21 mouse cellular contexts compared by ENCODE assay signal in genomic region chr10:71180057-71180456, GRCm38 (mm10). TPM values are rescaled to one million over a fixed set of nuclear protein-coding genes. Genes with fewer than 3 reads are reported as not detected.
DNase-seq lines count a peak whose midpoint lies in the region; ATAC-seq and TF ChIP-seq lines count a peak whose summit lies in the region.
"Had no signal": no experiment of that assay in that cellular context is flagged by ENCODE, and none has a peak within 500 bp of the region (broad histone marks: within the 10 kb centered on the region; RNA-seq: fewer than 3 reads in every experiment).

No protein-coding gene starts in this region.

- H3K9me3 ChIP-seq in intestine, postnatal 0 days (ENCODE audit: control insufficient read depth), result no peaks in the 10 kb centered on the region
- H3K9me3 ChIP-seq in intestine, embryonic 15.5 days, result no peaks in the 10 kb centered on the region
- H3K9me3 ChIP-seq in lung, postnatal 0 days (ENCODE audit: low read length), result no peaks in the 10 kb centered on the region
- H3K9me3 ChIP-seq in MEL (replicated peaks; ENCODE audit: insufficient read depth, low read length), result no peaks in the 10 kb centered on the region
- H3K9me3 ChIP-seq: embryonic facial prominence, embryonic 13.5 days; hindbrain, embryonic 15.5 days; liver, embryonic 15.5 days; midbrain, embryonic 10.5 days; neural tube, embryonic 15.5 days had no signal

- no peak for ATAC-seq in intestine, postnatal 0 days
- ATAC-seq in intestine, embryonic 15.5 days, result no peak
- ATAC-seq in lung, postnatal 0 days, result no peak
- ATAC-seq: activated CD4-positive, CD25-positive, alpha-beta regulatory T cell, adult 4 months had no signal

- no peak for TF ChIP-seq EP300 in lung, postnatal 0 days (IDR thresholded peaks at IDR 0.05)
- TF ChIP-seq EP300 in MEL (IDR thresholded peaks at IDR 0.05; ENCODE audit: low read depth in 1 of 2, low read length in 2 of 2), result no peak

- TF ChIP-seq POLR2A in lung, adult 2 months (IDR thresholded peaks at IDR 0.05; ENCODE audit: borderline replicate concordance, extremely low read depth, low read depth, low read length), result no peak
- TF ChIP-seq POLR2A in MEL (IDR thresholded peaks at IDR 0.05; ENCODE audit: control insufficient read depth in 1 of 2, insufficient read depth in 1 of 2, low read depth in 1 of 2, low read length in 2 of 2, poor library complexity in 1 of 2), result no peak
- TF ChIP-seq POLR2A in brain, embryonic 14.5 days (IDR thresholded peaks at IDR 0.05; ENCODE audit: borderline replicate concordance, extremely low read depth, insufficient read depth, insufficient read length, poor library complexity, severe bottlenecking), result no peak

- peak; percentile 39 for TF ChIP-seq CTCF in intestine, postnatal 0 days (IDR thresholded peaks at IDR 0.05; ENCODE audit: low read depth)
- TF ChIP-seq CTCF in lung, postnatal 0 days (IDR thresholded peaks at IDR 0.05), result 0 out of 2 replicates have a peak, but pooled peaks have one; percentile 8
- no peak for TF ChIP-seq CTCF in lung, adult 2 months (IDR thresholded peaks at IDR 0.05; ENCODE audit: insufficient read depth, low read length)
- TF ChIP-seq CTCF in MEL (IDR thresholded peaks at IDR 0.05 in 2 of 3, conservative IDR thresholded peaks at IDR 0.05 in 1 of 3; ENCODE audit: control insufficient read depth in 1 of 3, insufficient read depth in 1 of 3, low read depth in 2 of 3, low read length in 3 of 3, poor library complexity in 1 of 3, severe bottlenecking in 1 of 3), result peak in 2 of 3 experiments; percentile 13 to 30; a peak in 3 of 6 replicates
- peak; percentile 15; the same call in 1 of the 2 replicates for TF ChIP-seq CTCF in brain, embryonic 14.5 days (IDR thresholded peaks at IDR 0.05; ENCODE audit: borderline replicate concordance, extremely low read depth, insufficient read depth, insufficient read length)

- H3K4me3 ChIP-seq in intestine, postnatal 0 days (ENCODE audit: low read depth, low read length), result no peak overlapping the region
- H3K4me3 ChIP-seq in intestine, embryonic 15.5 days (replicated peaks), result no peak overlapping the region
- no peak overlapping the region for H3K4me3 ChIP-seq in lung, postnatal 0 days (ENCODE audit: low read depth, low read length)
- H3K4me3 ChIP-seq in lung, adult 2 months (replicated peaks; ENCODE audit: extremely low read depth, low read depth, low read length), result no peak overlapping the region
- no peak overlapping the region for H3K4me3 ChIP-seq in MEL (ENCODE audit: control insufficient read depth in 1 of 2, insufficient read depth in 1 of 2, low read depth in 2 of 2, low read length in 2 of 2)
- H3K4me3 ChIP-seq: embryonic facial prominence, embryonic 13.5 days; hindbrain, embryonic 15.5 days; liver, embryonic 15.5 days; midbrain, embryonic 10.5 days; myocyte; neural tube, embryonic 15.5 days had no signal

- no peaks in the 10 kb centered on the region for H3K27me3 ChIP-seq in intestine, postnatal 0 days (replicated peaks; ENCODE audit: control insufficient read depth, insufficient read depth, low read length)
- H3K27me3 ChIP-seq in intestine, embryonic 15.5 days (replicated peaks), result no peaks in the 10 kb centered on the region
- no peaks in the 10 kb centered on the region for H3K27me3 ChIP-seq in lung, postnatal 0 days (replicated peaks; ENCODE audit: insufficient read depth, low read length)
- no peaks in the 10 kb centered on the region for H3K27me3 ChIP-seq in MEL (ENCODE audit: control insufficient read depth in 1 of 2, insufficient read depth in 2 of 2, low read length in 2 of 2)
- H3K27me3 ChIP-seq: embryonic facial prominence, embryonic 13.5 days; hindbrain, embryonic 15.5 days; liver, embryonic 15.5 days; neural tube, embryonic 15.5 days had no signal

- H3K79me2 ChIP-seq in MEL (ENCODE audit: control insufficient read depth, insufficient read depth, low read length, poor library complexity), result no peaks in the 10 kb centered on the region

- H3K4me2 ChIP-seq in intestine, postnatal 0 days (replicated peaks; ENCODE audit: low read depth), result no peak overlapping the region
- no peak overlapping the region for H3K4me2 ChIP-seq in intestine, embryonic 15.5 days (replicated peaks)
- H3K4me2 ChIP-seq in lung, postnatal 0 days (replicated peaks; ENCODE audit: low read depth, low read length), result no peak overlapping the region
- H3K4me2 ChIP-seq: embryonic facial prominence, embryonic 13.5 days; heart, embryonic 11.5 days; hindbrain, embryonic 15.5 days; liver, embryonic 15.5 days; neural tube, embryonic 15.5 days had no signal

- WGBS in intestine, postnatal 0 days, result 73% methylated on average over 2 of the region's 2 CpGs
- WGBS in intestine, embryonic 15.5 days, result 79% methylated on average over 2 of the region's 2 CpGs
- WGBS in lung, postnatal 0 days, result 67% methylated on average over 2 of the region's 2 CpGs
- WGBS in lung, adult 2 months, result 80% methylated on average over 2 of the region's 2 CpGs

- H3K9ac ChIP-seq in intestine, postnatal 0 days (ENCODE audit: low read depth, low read length), result no peak overlapping the region
- no peak overlapping the region for H3K9ac ChIP-seq in intestine, embryonic 15.5 days
- H3K9ac ChIP-seq in lung, postnatal 0 days (replicated peaks; ENCODE audit: low read depth), result no peak overlapping the region
- no peak overlapping the region for H3K9ac ChIP-seq in MEL (ENCODE audit: control insufficient read depth, low read depth, low read length, poor library complexity, severe bottlenecking)
- H3K9ac ChIP-seq: embryonic facial prominence, embryonic 13.5 days; hindbrain, embryonic 15.5 days; liver, embryonic 15.5 days; neural tube, embryonic 15.5 days had no signal

- no peaks in the 10 kb centered on the region for H3K4me1 ChIP-seq in intestine, postnatal 0 days (replicated peaks; ENCODE audit: control insufficient read depth, insufficient read depth, low read length)
- no peaks in the 10 kb centered on the region for H3K4me1 ChIP-seq in intestine, embryonic 15.5 days (replicated peaks)
- H3K4me1 ChIP-seq in lung, postnatal 0 days (ENCODE audit: insufficient read depth, low read depth, low read length), result no peaks in the 10 kb centered on the region
- no peaks in the 10 kb centered on the region for H3K4me1 ChIP-seq in lung, adult 2 months (ENCODE audit: control insufficient read depth, insufficient read depth, low read length)
- H3K4me1 ChIP-seq in MEL (ENCODE audit: control insufficient read depth in 1 of 2, insufficient read depth in 2 of 2, low read length in 2 of 2), result no peaks in the 10 kb centered on the region
- H3K4me1 ChIP-seq: hindbrain, embryonic 15.5 days; liver, embryonic 15.5 days; midbrain, embryonic 10.5 days; neural tube, embryonic 15.5 days had no signal

- no peak overlapping the region for H3K27ac ChIP-seq in intestine, postnatal 0 days (ENCODE audit: low read depth, low read length)
- H3K27ac ChIP-seq in intestine, embryonic 15.5 days, result no peak overlapping the region
- H3K27ac ChIP-seq in lung, postnatal 0 days (ENCODE audit: low read length), result no peak overlapping the region
- no peak overlapping the region for H3K27ac ChIP-seq in MEL (ENCODE audit: control insufficient read depth, low read depth, low read length)
- H3K27ac ChIP-seq: embryonic facial prominence, embryonic 13.5 days; hindbrain, embryonic 15.5 days; liver, embryonic 15.5 days; midbrain, embryonic 10.5 days; neural tube, embryonic 15.5 days had no signal

- H3K36me3 ChIP-seq in intestine, postnatal 0 days (ENCODE audit: control insufficient read depth, insufficient read depth), result no peaks in the 10 kb centered on the region
- H3K36me3 ChIP-seq in intestine, embryonic 15.5 days, result no peaks in the 10 kb centered on the region
- no peaks in the 10 kb centered on the region for H3K36me3 ChIP-seq in lung, postnatal 0 days (ENCODE audit: insufficient read depth, low read length)
- H3K36me3 ChIP-seq in MEL (ENCODE audit: control insufficient read depth in 1 of 2, insufficient read depth in 2 of 2, low read length in 2 of 2), result 0 out of 4 replicates have a peak, but pooled peaks cover 0 to 2% of the 10 kb centered on the region in 2 experiments
- H3K36me3 ChIP-seq: embryonic facial prominence, embryonic 13.5 days; hindbrain, embryonic 15.5 days; liver, embryonic 15.5 days; midbrain, embryonic 10.5 days; neural tube, embryonic 15.5 days had no signal

- DNase-seq in lung, postnatal 0 days (ENCODE audit: low spot score), result no peak
- DNase-seq in lung, adult 2 months, result no peak
- DNase-seq in MEL (ENCODE audit: low read depth, low spot score), result peak; percentile 2
- no peak for DNase-seq in brain, embryonic 14.5 days (ENCODE audit: low read depth)
- no peak for DNase-seq in right cerebral cortex, postnatal 10 days (ENCODE audit: low spot score in 2 of 2)
- DNase-seq: adrenal gland, postnatal 14 days; cerebellum, adult 8-10 months; kidney, adult 8-10 months; left cerebral cortex, postnatal 4 days; lung, postnatal 4 days; right cerebral cortex, postnatal 4 days had no signal

- TF ChIP-seq RAD21 in MEL (IDR thresholded peaks at IDR 0.05; ENCODE audit: low read depth, low read length), result no peak

TF ChIP-seq in MEL, 35 proteins besides CTCF, POLR2A, EP300 and RAD21:
- TF ChIP-seq BHLHE40 (IDR thresholded peaks at IDR 0.05; ENCODE audit: borderline replicate concordance, low read depth, low read length) (no peak), MXI1 (IDR thresholded peaks at IDR 0.05; ENCODE audit: low read depth, low read length) (no peak)

RNA-seq across cellular contexts. Expression of gene Bicc1, which starts 20.6 kb away (rescaled TPM):
- polyA plus RNA-seq in intestine, postnatal 0 days (2015; fragmentation: Nextera tagmentation; extraction: Ambion mirVana), result 6.4 and 6.5 TPM in 2 replicates
- polyA plus RNA-seq in intestine, embryonic 15.5 days (2015; fragmentation: Nextera tagmentation; extraction: Ambion mirVana), result 16.4 and 19.3 TPM in 2 replicates
- 17.3 and 18.2 TPM in 2 replicates for polyA plus RNA-seq in lung, postnatal 0 days (2015; fragmentation: Nextera tagmentation; extraction: Ambion mirVana)
- 22.8 and 23.5 TPM in 2 replicates for polyA plus RNA-seq in lung, adult 2 months (2012; rRNA removed)
- not detected in 2 replicates for total RNA-seq in MEL (2012; rRNA removed)
- not detected for polyA plus RNA-seq in MEL (2012; ENCODE audit: insufficient read depth in 1 of 2, insufficient read length in 2 of 2, low read depth in 1 of 2, low replicate concordance in 2 of 2, missing spikeins in 1 of 2)
- 4.1 and 6.9 TPM in 2 replicates for polyA plus RNA-seq in brain, embryonic 14.5 days (2012; rRNA removed)

RNA-seq across cellular contexts. Expression of gene Tfam, which starts 58.0 kb away (rescaled TPM):
- polyA plus RNA-seq in intestine, postnatal 0 days (2015; fragmentation: Nextera tagmentation; extraction: Ambion mirVana), result 37.2 and 37.7 TPM in 2 replicates
- 89.1 and 93.6 TPM in 2 replicates for polyA plus RNA-seq in intestine, embryonic 15.5 days (2015; fragmentation: Nextera tagmentation; extraction: Ambion mirVana)
- polyA plus RNA-seq in lung, postnatal 0 days (2015; fragmentation: Nextera tagmentation; extraction: Ambion mirVana), result 26.6 and 29.4 TPM in 2 replicates
- 4.5 and 5.1 TPM in 2 replicates for polyA plus RNA-seq in lung, adult 2 months (2012; rRNA removed)
- 73.7 and 76.4 TPM in 2 replicates for total RNA-seq in MEL (2012; rRNA removed)
- 10 to 100 TPM; 55.9 to 97.8 TPM for polyA plus RNA-seq in MEL (2012; ENCODE audit: insufficient read depth in 1 of 2, insufficient read length in 2 of 2, low read depth in 1 of 2, low replicate concordance in 2 of 2, missing spikeins in 1 of 2)
- polyA plus RNA-seq in brain, embryonic 14.5 days (2012; rRNA removed), result 19.2 and 20.4 TPM in 2 replicates
